Mouse (Mus musculus): ENCODE data around the gene Prkab1. TPM values are rescaled to one million over a fixed set of nuclear protein-coding genes. Genes with fewer than 3 reads are reported as not detected.

Prkab1 gene
- polyA plus RNA-seq, 1 experiment = 27.7 TPM

- no peak overlapping the region for H3K9ac ChIP-seq (ENCODE audit: low read depth, poor library complexity, severe bottlenecking)
Observed at GRCm38 (mm10) chr5:116018196-116018595, 6.1 kb downstream of the Prkab1 start.

GRCm38 (mm10) chr5:116017391-116017790, 6.9 kb downstream of the Prkab1 start:
- Histone ChIP-seq H3K27me3 (ENCODE audit: control insufficient read depth, insufficient read depth, low read length, poor library complexity, severe bottlenecking) (no peaks in the 10 kb centered on the region), H3K9ac (ENCODE audit: low read depth, poor library complexity, severe bottlenecking) (no peak overlapping the region), H3K4me3 (ENCODE audit: low read depth, low read length) (no peak overlapping the region), H3K4me1 (ENCODE audit: control insufficient read depth, insufficient read depth, low read length) (no peaks in the 10 kb centered on the region), H3K27ac (ENCODE audit: insufficient read depth, low read length) (no peak overlapping the region), H3K9me3 (replicated peaks; ENCODE audit: control insufficient read depth, insufficient read depth, low read length, poor library complexity, severe bottlenecking) (no peaks in the 10 kb centered on the region), H3K36me3 (ENCODE audit: control insufficient read depth, insufficient read depth, low read length, poor library complexity, severe bottlenecking) (peaks cover 59% of the 10 kb centered on the region)
- TF ChIP-seq POLR2A (IDR thresholded peaks at IDR 0.05; ENCODE audit: insufficient read depth, low read length) = no peak
- TF ChIP-seq EP300 (IDR thresholded peaks at IDR 0.05; ENCODE audit: insufficient read depth, low read depth, low read length) = no peak
- TF ChIP-seq CTCF (IDR thresholded peaks at IDR 0.05; ENCODE audit: low read depth, low read length) = no peak

More at GRCm38 (mm10) chr5:116018196-116018595, 6.1 kb downstream of the Prkab1 start:
- Histone ChIP-seq H3K27ac (ENCODE audit: insufficient read depth, low read length) (no peak overlapping the region), H3K9me3 (replicated peaks; ENCODE audit: control insufficient read depth, insufficient read depth, low read length, poor library complexity, severe bottlenecking) (no peaks in the 10 kb centered on the region), H3K36me3 (ENCODE audit: control insufficient read depth, insufficient read depth, low read length, poor library complexity, severe bottlenecking) (peaks cover 59% of the 10 kb centered on the region), H3K4me1 (ENCODE audit: control insufficient read depth, insufficient read depth, low read length) (peaks cover 1% of the 10 kb centered on the region), H3K27me3 (ENCODE audit: control insufficient read depth, insufficient read depth, low read length, poor library complexity, severe bottlenecking) (no peaks in the 10 kb centered on the region), H3K4me3 (ENCODE audit: low read depth, low read length) (no peak overlapping the region)
- TF ChIP-seq EP300 (IDR thresholded peaks at IDR 0.05; ENCODE audit: insufficient read depth, low read depth, low read length) (no peak), CTCF (IDR thresholded peaks at IDR 0.05; ENCODE audit: low read depth, low read length) (no peak), POLR2A (IDR thresholded peaks at IDR 0.05; ENCODE audit: insufficient read depth, low read length) (no peak)

- Histone ChIP-seq H3K36me3 (ENCODE audit: control insufficient read depth, insufficient read depth, low read length, poor library complexity, severe bottlenecking) (peaks cover 59% of the 10 kb centered on the region), H3K4me3 (ENCODE audit: low read depth, low read length) (no peak overlapping the region), H3K9me3 (replicated peaks; ENCODE audit: control insufficient read depth, insufficient read depth, low read length, poor library complexity, severe bottlenecking) (no peaks in the 10 kb centered on the region), H3K4me1 (ENCODE audit: control insufficient read depth, insufficient read depth, low read length) (no peaks in the 10 kb centered on the region), H3K27ac (ENCODE audit: insufficient read depth, low read length) (no peak overlapping the region), H3K27me3 (ENCODE audit: control insufficient read depth, insufficient read depth, low read length, poor library complexity, severe bottlenecking) (no peaks in the 10 kb centered on the region), H3K9ac (ENCODE audit: low read depth, poor library complexity, severe bottlenecking) (no peak overlapping the region)
- no peak for TF ChIP-seq EP300 (IDR thresholded peaks at IDR 0.05; ENCODE audit: insufficient read depth, low read depth, low read length)
- no peak for TF ChIP-seq POLR2A (IDR thresholded peaks at IDR 0.05; ENCODE audit: insufficient read depth, low read length)
- TF ChIP-seq CTCF (IDR thresholded peaks at IDR 0.05; ENCODE audit: low read depth, low read length) = no peak
Observed at GRCm38 (mm10) chr5:116016542-116016941, 7.8 kb downstream of the Prkab1 start.

DNA sequence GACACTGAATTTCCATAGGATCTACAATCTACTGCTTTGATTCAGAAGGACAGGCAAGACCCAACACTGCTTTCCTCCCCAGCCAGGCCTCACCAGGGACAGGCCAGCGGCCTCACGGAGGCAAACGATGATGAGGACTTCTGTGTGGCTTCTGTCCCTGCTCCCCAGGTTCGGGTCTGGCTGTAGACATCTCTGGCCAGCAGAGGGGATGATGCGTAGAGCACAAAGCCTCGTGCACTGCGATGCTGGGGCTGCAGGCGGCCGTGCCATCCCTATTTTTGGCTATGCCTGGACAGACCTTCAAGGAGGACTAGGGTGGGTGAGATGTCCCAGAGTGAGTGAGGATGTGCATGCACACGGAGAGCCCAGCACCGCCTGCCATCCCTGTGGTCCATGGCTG, 10.1 kb downstream of the Prkab1 start:
- Histone ChIP-seq H3K36me3 (ENCODE audit: control insufficient read depth, insufficient read depth, low read length, poor library complexity, severe bottlenecking) (peaks cover 41% of the 10 kb centered on the region), H3K9ac (ENCODE audit: low read depth, poor library complexity, severe bottlenecking) (no peak overlapping the region), H3K27ac (ENCODE audit: insufficient read depth, low read length) (no peak overlapping the region), H3K4me3 (ENCODE audit: low read depth, low read length) (no peak overlapping the region), H3K9me3 (replicated peaks; ENCODE audit: control insufficient read depth, insufficient read depth, low read length, poor library complexity, severe bottlenecking) (no peaks in the 10 kb centered on the region), H3K4me1 (ENCODE audit: control insufficient read depth, insufficient read depth, low read length) (no peaks in the 10 kb centered on the region), H3K27me3 (ENCODE audit: control insufficient read depth, insufficient read depth, low read length, poor library complexity, severe bottlenecking) (no peaks in the 10 kb centered on the region)
- no peak for TF ChIP-seq CTCF (IDR thresholded peaks at IDR 0.05; ENCODE audit: low read depth, low read length)
- TF ChIP-seq POLR2A (IDR thresholded peaks at IDR 0.05; ENCODE audit: insufficient read depth, low read length) = no peak
- TF ChIP-seq EP300 (IDR thresholded peaks at IDR 0.05; ENCODE audit: insufficient read depth, low read depth, low read length) = no peak

GRCm38 (mm10) chr5:116013821-116014220, 10.5 kb downstream of the Prkab1 start:
- H3K4me3 ChIP-seq (ENCODE audit: low read depth, low read length) = no peak overlapping the region
- no peaks in the 10 kb centered on the region for H3K27me3 ChIP-seq (ENCODE audit: control insufficient read depth, insufficient read depth, low read length, poor library complexity, severe bottlenecking)
- no peak overlapping the region for H3K27ac ChIP-seq (ENCODE audit: insufficient read depth, low read length)
- H3K9me3 ChIP-seq (replicated peaks; ENCODE audit: control insufficient read depth, insufficient read depth, low read length, poor library complexity, severe bottlenecking) = no peaks in the 10 kb centered on the region
- no peaks in the 10 kb centered on the region for H3K4me1 ChIP-seq (ENCODE audit: control insufficient read depth, insufficient read depth, low read length)
- H3K9ac ChIP-seq (ENCODE audit: low read depth, poor library complexity, severe bottlenecking) = no peak overlapping the region
- H3K36me3 ChIP-seq (ENCODE audit: control insufficient read depth, insufficient read depth, low read length, poor library complexity, severe bottlenecking) = peaks cover 37% of the 10 kb centered on the region
- no peak for TF ChIP-seq CTCF (IDR thresholded peaks at IDR 0.05; ENCODE audit: low read depth, low read length)
- TF ChIP-seq POLR2A (IDR thresholded peaks at IDR 0.05; ENCODE audit: insufficient read depth, low read length) = no peak
- TF ChIP-seq EP300 (IDR thresholded peaks at IDR 0.05; ENCODE audit: insufficient read depth, low read depth, low read length) = no peak

DNA sequence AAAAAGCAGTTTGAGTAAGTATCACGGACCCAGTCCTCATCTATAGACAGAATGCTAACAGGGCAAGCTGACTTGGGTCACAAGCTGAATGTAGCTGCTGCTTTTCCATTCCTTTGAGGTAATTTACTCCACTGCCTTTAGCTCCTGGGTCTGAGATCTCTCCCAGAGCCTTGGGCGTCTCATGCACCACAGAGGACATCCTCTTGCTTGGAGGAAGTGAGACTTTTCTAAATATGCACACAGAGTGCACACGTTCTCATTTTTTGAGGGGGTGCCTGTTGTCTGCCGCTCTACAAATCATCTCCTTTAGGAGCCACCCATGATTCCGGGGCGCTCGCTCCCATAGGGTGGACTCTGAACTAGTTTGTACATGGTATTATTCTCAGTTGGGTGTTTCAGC, 11.8 kb downstream of the Prkab1 start:
- peaks cover 26% of the 10 kb centered on the region for H3K36me3 ChIP-seq (ENCODE audit: control insufficient read depth, insufficient read depth, low read length, poor library complexity, severe bottlenecking)
- H3K27ac ChIP-seq (ENCODE audit: insufficient read depth, low read length) = no peak overlapping the region
- H3K27me3 ChIP-seq (ENCODE audit: control insufficient read depth, insufficient read depth, low read length, poor library complexity, severe bottlenecking) = no peaks in the 10 kb centered on the region
- TF ChIP-seq POLR2A (IDR thresholded peaks at IDR 0.05; ENCODE audit: insufficient read depth, low read length) (no peak), CTCF (IDR thresholded peaks at IDR 0.05; ENCODE audit: low read depth, low read length) (no peak), EP300 (IDR thresholded peaks at IDR 0.05; ENCODE audit: insufficient read depth, low read depth, low read length) (no peak)
- H3K9ac ChIP-seq (ENCODE audit: low read depth, poor library complexity, severe bottlenecking) = no peak overlapping the region
- no peaks in the 10 kb centered on the region for H3K4me1 ChIP-seq (ENCODE audit: control insufficient read depth, insufficient read depth, low read length)
- H3K9me3 ChIP-seq (replicated peaks; ENCODE audit: control insufficient read depth, insufficient read depth, low read length, poor library complexity, severe bottlenecking) = no peaks in the 10 kb centered on the region
- no peak overlapping the region for H3K4me3 ChIP-seq (ENCODE audit: low read depth, low read length)

All from ES-Bruce4 (cell line).